Mouse (Mus musculus) gastrocnemius, adult 8-10 months (tissue): ENCODE results near the gene Ybey. TPM values are rescaled to one million over a fixed set of nuclear protein-coding genes. Genes with fewer than 3 reads are reported as not detected.

Experiments used
- DNase-seq, 2 experiments: peaks; one replicate each; pipeline ENCODE4 v3.0.0; 2022; ENCODE audit warnings: low spot score in 2 of 2
- total RNA-seq, 4 experiments: library from RNA; stranded (reverse); gene quantifications; 2 replicates each; pipeline ENCODE4 v1.2.4; 2022

Gene Ybey
- total RNA-seq = 1 to 10 TPM; 3.7 to 4.4 (median 4.2) TPM

- DNase-seq = peak; percentile 75 to 84
Observed at GRCm38 (mm10) chr10:76468203-76469162, at the start of gene Ybey, which contains the start of gene Mcm3ap. Gene Ybey (minus strand): TSS chr10:76469114. Gene Mcm3ap (plus strand): TSS chr10:76468927.

- peak; percentile 58 to 59 for DNase-seq
Observed at GRCm38 (mm10) chr10:76512965-76513583, 44.2 kb upstream of the Ybey start.

GRCm38 (mm10) chr10:76505865-76506264, 37.0 kb upstream of the Ybey start:
- no peak for DNase-seq

- DNase-seq = no peak
Observed at GRCm38 (mm10) chr10:76504271-76504943, 35.5 kb upstream of the Ybey start.

- no peak for DNase-seq
Observed at GRCm38 (mm10) chr10:76497522-76497921, 28.6 kb upstream of the Ybey start.

GRCm38 (mm10) chr10:76496366-76496765, 27.5 kb upstream of the Ybey start:
- no peak for DNase-seq

GRCm38 (mm10) chr10:76495501-76495900, 26.6 kb upstream of the Ybey start:
- DNase-seq = no peak

- DNase-seq = no peak
Observed at GRCm38 (mm10) chr10:76493527-76493926, 24.6 kb upstream of the Ybey start.

GRCm38 (mm10) chr10:76489205-76489604, 20.3 kb upstream of the Ybey start:
- DNase-seq = no peak

- DNase-seq = no peak
Observed at GRCm38 (mm10) chr10:76488265-76488664, 19.4 kb upstream of the Ybey start.

GRCm38 (mm10) chr10:76486302-76486701, 17.4 kb upstream of the Ybey start:
- DNase-seq = no peak

- DNase-seq = no peak
Observed at GRCm38 (mm10) chr10:76481480-76481879, 12.6 kb upstream of the Ybey start.

- no peak for DNase-seq
Observed at GRCm38 (mm10) chr10:76480851-76481250, 11.9 kb upstream of the Ybey start.

- no peak for DNase-seq
Observed at GRCm38 (mm10) chr10:76473759-76474158, 4.8 kb upstream of the Ybey start.

- no peak for DNase-seq
Observed at GRCm38 (mm10) chr10:76462721-76463120, 6.2 kb downstream of the Ybey start.

GRCm38 (mm10) chr10:76462312-76462711, 6.6 kb downstream of the Ybey start:
- DNase-seq = no peak

- no peak for DNase-seq
Observed at GRCm38 (mm10) chr10:76461255-76461654, 7.7 kb downstream of the Ybey start.

GRCm38 (mm10) chr10:76455289-76455688, 13.6 kb downstream of the Ybey start:
- no peak for DNase-seq

- no peak for DNase-seq
Observed at GRCm38 (mm10) chr10:76448851-76449250, 20.1 kb downstream of the Ybey start, which contains the start of gene 2610028H24Rik. Gene 2610028H24Rik (plus strand): TSS chr10:76449081.

- DNase-seq = peak; percentile 46 to 55
Observed at GRCm38 (mm10) chr10:76447406-76448229, 21.3 kb downstream of the Ybey start.
